Mouse (Mus musculus) testis, adult 2 months (tissue): ENCODE data around the gene Fam214a.

Source experiments
- CTCF ChIP-seq: fragments of 200-500 bp; IDR thresholded peaks from 2 replicates; pipeline ENCODE4 v1.5.1; 2012; ENCODE audit warnings: low read depth, mild to moderate bottlenecking, inconsistent platforms, low read length, moderate library complexity; ENCODE audit not compliant: control insufficient read depth, insufficient read depth, insufficient replicate concordance
- POLR2A ChIP-seq: fragments of 200-500 bp; IDR thresholded peaks from 2 replicates; pipeline ENCODE4 v1.6.1; 2012; ENCODE audit warnings: low read depth, mild to moderate bottlenecking, inconsistent platforms, low read length, moderate library complexity; ENCODE audit not compliant: control insufficient read depth

DNA sequence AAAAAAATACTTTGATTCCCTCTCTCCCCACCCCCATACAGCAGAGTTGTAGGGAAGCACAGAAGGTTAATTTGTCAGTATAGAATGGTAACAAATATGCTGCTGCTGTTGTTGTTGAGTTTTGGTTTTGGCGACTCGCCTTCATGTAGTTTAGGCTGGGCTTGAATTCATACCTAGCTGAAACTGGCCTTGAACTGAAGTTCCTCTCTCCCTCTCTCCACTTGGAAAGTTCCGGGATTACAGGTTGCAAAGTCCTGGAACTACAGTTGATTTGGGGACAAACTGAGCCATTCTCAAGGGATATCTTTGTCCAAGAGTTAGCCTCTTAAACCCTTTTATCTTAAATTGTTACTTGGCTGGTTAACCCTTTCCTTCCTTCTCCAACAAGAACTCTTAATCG is 83.3 kb downstream of the Fam214a start:
- TF ChIP-seq CTCF (no peak), POLR2A (no peak)
